Mouse (Mus musculus) c-Kit-positive CD71-positive TER-119-positive erythroid progenitor cells, embryonic 14.5 days (primary cell): ENCODE measurements at regions not wholly inside any gene's neighbourhood (a gene's known extent, or its start where the extent isn't known, plus 50 kb on each side); places are given as distances from the start of the nearest gene placed in this dataset.
A peak's percentile ranks its signal among the peaks of the same experiment; 100 is the strongest.

Experiments
- DNase-seq: peaks from one replicate; pipeline ENCODE4 v3.0.0-alpha.2; 2013; ENCODE audit warnings: low spot score

GRCm38 (mm10) chr13:37503449-37503848, 158.4 kb downstream of the Ly86 start:
- no peak for DNase-seq

- no peak for DNase-seq
These were observed 158.9 kb downstream of the Ly86 start for GRCm38 (mm10) chr13:37503898-37504297.

GRCm38 (mm10) chr13:37504373-37504772, 159.4 kb downstream of the Ly86 start:
- DNase-seq = no peak

GRCm38 (mm10) chr13:37505617-37506016, 160.6 kb downstream of the Ly86 start:
- no peak for DNase-seq

GRCm38 (mm10) chr13:37506046-37506445, 161.0 kb downstream of the Ly86 start:
- DNase-seq = no peak

- DNase-seq = no peak
These were observed 161.7 kb downstream of the Ly86 start for GRCm38 (mm10) chr13:37506701-37507100.

GRCm38 (mm10) chr13:37507146-37507545, 162.1 kb downstream of the Ly86 start:
- no peak for DNase-seq

- DNase-seq = no peak
These were observed 163.7 kb downstream of the Ly86 start for GRCm38 (mm10) chr13:37508385-37509351.

GRCm38 (mm10) chr13:37509352-37509851, 164.4 kb downstream of the Ly86 start:
- peak; percentile 34 for DNase-seq

GRCm38 (mm10) chr13:37510511-37510910, 165.5 kb downstream of the Ly86 start:
- no peak for DNase-seq

- DNase-seq = no peak
These were observed 166.0 kb downstream of the Ly86 start for GRCm38 (mm10) chr13:37511006-37511405.

GRCm38 (mm10) chr13:37511406-37511805, 166.4 kb downstream of the Ly86 start:
- DNase-seq = no peak

- DNase-seq = no peak
These were observed 167.8 kb downstream of the Ly86 start for GRCm38 (mm10) chr13:37512781-37513180.

GRCm38 (mm10) chr13:37513206-37513904, 168.3 kb downstream of the Ly86 start:
- no peak for DNase-seq

- no peak for DNase-seq
These were observed 169.0 kb downstream of the Ly86 start for GRCm38 (mm10) chr13:37513905-37514607.

- no peak for DNase-seq
These were observed 169.8 kb downstream of the Ly86 start for GRCm38 (mm10) chr13:37514641-37515305.

- no peak for DNase-seq
These were observed 172.2 kb downstream of the Ly86 start for GRCm38 (mm10) chr13:37517055-37517807.

GRCm38 (mm10) chr13:37519948-37520347, 174.9 kb downstream of the Ly86 start:
- DNase-seq = peak; percentile 64

GRCm38 (mm10) chr13:37525097-37525726, 180.2 kb downstream of the Ly86 start:
- DNase-seq = no peak

GRCm38 (mm10) chr13:37526102-37526501, 181.1 kb downstream of the Ly86 start:
- DNase-seq = no peak
